Mouse (Mus musculus): ENCODE results near the gene Fam71e1.

- peak; percentile 54 for TF ChIP-seq CTCF (conservative IDR thresholded peaks at IDR 0.05; ENCODE audit: low read length)
- no peak for TF ChIP-seq NANOG (IDR thresholded peaks at IDR 0.05; ENCODE audit: borderline replicate concordance, low read length)
- TF ChIP-seq POU5F1 (IDR thresholded peaks at IDR 0.05; ENCODE audit: borderline replicate concordance, low read length) = no peak
Observed at GRCm38 (mm10) chr7:44501563-44502115, 5.3 kb downstream of the Fam71e1 start.
